Mouse (Mus musculus): ENCODE measurements around the gene Ptprg.

DNA sequence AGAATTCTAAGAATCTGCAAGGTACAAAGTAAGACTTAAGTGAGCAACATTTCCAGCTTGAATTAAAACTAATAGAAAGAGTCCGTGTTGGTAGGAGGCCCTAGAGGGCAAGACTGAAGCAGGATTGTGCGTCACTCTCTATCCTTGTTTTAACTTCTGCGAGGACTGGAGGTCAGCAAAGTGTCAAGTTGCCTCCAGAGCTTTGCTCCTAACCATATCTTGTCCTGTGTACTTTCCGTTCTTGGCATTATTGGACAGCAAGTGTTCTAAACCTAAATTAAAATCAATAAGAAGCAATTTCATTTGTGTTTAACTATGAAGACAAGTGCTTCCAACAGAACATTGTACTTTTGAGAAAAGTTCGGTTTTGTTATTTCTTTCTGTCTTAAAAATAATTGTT, 20.4 kb downstream of the Ptprg start:
- no peak for TF ChIP-seq POLR2A (IDR thresholded peaks at IDR 0.05; ENCODE audit: borderline replicate concordance, insufficient read depth, low read length)
- no peak for TF ChIP-seq CTCF (IDR thresholded peaks at IDR 0.05; ENCODE audit: borderline replicate concordance, insufficient read depth, low read depth, low read length)

All from cerebellum, adult 2 months (tissue).